In the genomic region with DNA sequence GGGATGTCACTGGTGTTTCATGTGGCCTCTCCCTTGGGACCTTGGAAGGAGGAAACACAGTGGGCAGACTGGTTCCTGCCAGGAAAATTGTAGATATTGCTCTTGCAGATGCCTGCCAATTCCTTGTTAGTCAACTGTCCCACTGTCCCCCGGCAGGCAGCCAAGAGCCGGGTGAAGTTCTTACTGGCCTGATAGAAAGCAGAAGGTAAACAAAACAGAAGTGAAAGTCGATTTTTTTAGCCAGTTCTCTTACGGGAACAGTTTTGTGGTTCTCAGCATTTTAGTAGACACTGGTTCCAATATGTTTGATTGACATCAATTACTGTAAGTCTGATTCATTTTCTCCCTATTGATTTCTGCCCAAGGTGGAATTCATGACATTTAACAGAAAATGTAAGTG, we compare ENCODE assay signal across 8 mouse cellular contexts. TPM values are rescaled to one million over a fixed set of nuclear protein-coding genes. Genes with fewer than 3 reads are reported as not detected.
DNase-seq lines count a peak whose midpoint lies in the region; ATAC-seq and TF ChIP-seq lines count a peak whose summit lies in the region.

No protein-coding gene starts in this region.

- no peak overlapping the region for H3K9ac ChIP-seq in embryonic facial prominence, embryonic 13.5 days
- H3K9ac ChIP-seq in liver, embryonic 12.5 days = no peak overlapping the region

- DNase-seq in embryonic facial prominence, embryonic 10.5 days (ENCODE audit: low spot score) = no peak
- peak; percentile 94 for DNase-seq in adrenal gland, postnatal 14 days
- peak; percentile 90 for DNase-seq in gastrocnemius, adult 2 months
- peak; percentile 70 for DNase-seq in induced T-regulatory cell, adult 2 months (ENCODE audit: low read depth)
- DNase-seq in right cerebral cortex, postnatal 10 days (ENCODE audit: low spot score in 2 of 2) = peak; percentile 78 to 82
- DNase-seq in limb, embryonic 10.5 days (ENCODE audit: low spot score) = no peak

- ATAC-seq in embryonic facial prominence, embryonic 13.5 days (ENCODE audit: insufficient number of reproducible peaks, insufficient read depth, low FRiP score, low TSS enrichment, low read depth) = no peak
- no peak for ATAC-seq in liver, embryonic 12.5 days

- H3K4me1 ChIP-seq in embryonic facial prominence, embryonic 13.5 days = peaks cover 23% of the 10 kb centered on the region
- peaks cover 30% of the 10 kb centered on the region for H3K4me1 ChIP-seq in embryonic facial prominence, embryonic 10.5 days
- H3K4me1 ChIP-seq in liver, embryonic 12.5 days = peaks cover 49% of the 10 kb centered on the region
- peaks cover 8% of the 10 kb centered on the region for H3K4me1 ChIP-seq in limb, embryonic 10.5 days

- no peak for TF ChIP-seq CTCF in gastrocnemius, adult 2 months (IDR thresholded peaks at IDR 0.05)

- no peak overlapping the region for H3K4me2 ChIP-seq in embryonic facial prominence, embryonic 13.5 days
- H3K4me2 ChIP-seq in liver, embryonic 12.5 days = peak overlapping the region; percentile 19

- intact Hi-C loops in gastrocnemius, adult 2 months (cut with DNase I) = no loop called here

- H3K27me3 ChIP-seq in embryonic facial prominence, embryonic 13.5 days = no peaks in the 10 kb centered on the region
- no peaks in the 10 kb centered on the region for H3K27me3 ChIP-seq in embryonic facial prominence, embryonic 10.5 days (replicated peaks; ENCODE audit: low read depth, poor library complexity, severe bottlenecking)
- no peaks in the 10 kb centered on the region for H3K27me3 ChIP-seq in liver, embryonic 12.5 days (replicated peaks)
- no peaks in the 10 kb centered on the region for H3K27me3 ChIP-seq in limb, embryonic 10.5 days (ENCODE audit: low read depth, poor library complexity, severe bottlenecking)

- H3K9me3 ChIP-seq in embryonic facial prominence, embryonic 13.5 days = no peaks in the 10 kb centered on the region
- no peaks in the 10 kb centered on the region for H3K9me3 ChIP-seq in embryonic facial prominence, embryonic 10.5 days
- H3K9me3 ChIP-seq in liver, embryonic 12.5 days (replicated peaks) = no peaks in the 10 kb centered on the region
- H3K9me3 ChIP-seq in limb, embryonic 10.5 days (replicated peaks) = no peaks in the 10 kb centered on the region

- peak overlapping the region; percentile 29 for H3K27ac ChIP-seq in embryonic facial prominence, embryonic 13.5 days
- H3K27ac ChIP-seq in embryonic facial prominence, embryonic 10.5 days (replicated peaks) = no peak overlapping the region
- peak overlapping the region; percentile 67 for H3K27ac ChIP-seq in gastrocnemius, adult 2 months
- peak overlapping the region; percentile 66 for H3K27ac ChIP-seq in liver, embryonic 12.5 days
- no peak overlapping the region for H3K27ac ChIP-seq in limb, embryonic 10.5 days

- peaks cover 13% of the 10 kb centered on the region for H3K36me3 ChIP-seq in embryonic facial prominence, embryonic 13.5 days
- peaks cover 14% of the 10 kb centered on the region for H3K36me3 ChIP-seq in embryonic facial prominence, embryonic 10.5 days (replicated peaks)
- H3K36me3 ChIP-seq in liver, embryonic 12.5 days = peaks cover 12% of the 10 kb centered on the region
- H3K36me3 ChIP-seq in limb, embryonic 10.5 days = peaks cover 17% of the 10 kb centered on the region

- H3K4me3 ChIP-seq in embryonic facial prominence, embryonic 13.5 days = no peak overlapping the region
- no peak overlapping the region for H3K4me3 ChIP-seq in embryonic facial prominence, embryonic 10.5 days
- peak overlapping the region; percentile 27 for H3K4me3 ChIP-seq in gastrocnemius, adult 2 months
- no peak overlapping the region for H3K4me3 ChIP-seq in liver, embryonic 12.5 days
- no peak overlapping the region for H3K4me3 ChIP-seq in limb, embryonic 10.5 days

- WGBS in embryonic facial prominence, embryonic 13.5 days = 54% methylated on average over 4 of the region's 4 CpGs
- WGBS in embryonic facial prominence, embryonic 10.5 days = 71% methylated on average over 4 of the region's 4 CpGs
- WGBS in liver, embryonic 12.5 days (ENCODE audit: insufficient replicate concordance) = 47% methylated on average over 4 of the region's 4 CpGs
- 80% methylated on average over 4 of the region's 4 CpGs for WGBS in limb, embryonic 10.5 days

RNA-seq across cellular contexts. Expression of gene Ptpn1, which starts 27.0 kb away (rescaled TPM):
- polyA plus RNA-seq in embryonic facial prominence, embryonic 13.5 days (2015; fragmentation: Nextera tagmentation; extraction: Ambion mirVana) = 54.1 and 66.3 TPM in 2 replicates
- 66.2 and 71.7 TPM in 2 replicates for polyA plus RNA-seq in embryonic facial prominence, embryonic 10.5 days (2016; fragmentation: Nextera tagmentation; extraction: Ambion mirVana)
- 48.2 and 54.3 TPM in 2 replicates for total RNA-seq in adrenal gland, postnatal 14 days (2021)
- total RNA-seq in gastrocnemius, adult 2 months (2021) = 10 to 100 TPM; 15.4 to 19.6 TPM
- 38.4 and 39.2 TPM in 2 replicates for polyA plus RNA-seq in liver, embryonic 12.5 days (2016; fragmentation: Nextera tagmentation; extraction: Ambion mirVana)
- polyA plus RNA-seq in limb, embryonic 10.5 days (2016; fragmentation: Nextera tagmentation; extraction: Ambion mirVana) = 56.4 and 62.2 TPM in 2 replicates

RNA-seq across cellular contexts. Expression of gene Ripor3, which starts 51.6 kb away (rescaled TPM):
- 7.0 and 7.7 TPM in 2 replicates for polyA plus RNA-seq in embryonic facial prominence, embryonic 13.5 days (2015; fragmentation: Nextera tagmentation; extraction: Ambion mirVana)
- 0.47 and 0.95 TPM in 2 replicates for polyA plus RNA-seq in embryonic facial prominence, embryonic 10.5 days (2016; fragmentation: Nextera tagmentation; extraction: Ambion mirVana)
- 2.6 and 5.3 TPM in 2 replicates for total RNA-seq in adrenal gland, postnatal 14 days (2021)
- under 1 TPM; 0.20 to 0.33 TPM for total RNA-seq in gastrocnemius, adult 2 months (2021)
- polyA plus RNA-seq in liver, embryonic 12.5 days (2016; fragmentation: Nextera tagmentation; extraction: Ambion mirVana) = 2.4 and 2.9 TPM in 2 replicates
- 0.44 and 0.49 TPM in 2 replicates for polyA plus RNA-seq in limb, embryonic 10.5 days (2016; fragmentation: Nextera tagmentation; extraction: Ambion mirVana)

Comparison
In these comparisons a context has a peak if more than half of its experiments do, and no peak if none do; other contexts are left out.
1. H3K27ac ChIP-seq: peak in embryonic facial prominence, embryonic 13.5 days (single experiment), gastrocnemius, adult 2 months (single experiment) and liver, embryonic 12.5 days (single experiment); none in embryonic facial prominence, embryonic 10.5 days (single experiment) and limb, embryonic 10.5 days (single experiment).
2. DNase-seq: peak in adrenal gland, postnatal 14 days (single experiment), gastrocnemius, adult 2 months (single experiment), induced T-regulatory cell, adult 2 months (single experiment) and right cerebral cortex, postnatal 10 days (2 of 2); none in embryonic facial prominence, embryonic 10.5 days (single experiment) and limb, embryonic 10.5 days (single experiment).